Mouse (Mus musculus) neural tube, embryonic 10.5 days (tissue): Measurements from ENCODE around the gene Tax1bp3.

Experiments
- DNase-seq: peaks from one replicate; pipeline ENCODE4 v3.0.0-alpha.2; 2017; ENCODE audit warnings: low spot score; ENCODE audit errors: extremely low spot score

The Tax1bp3 gene

GRCm38 (mm10) chr11:73176608-73177508, at the start of gene Tax1bp3, which contains the start of gene Emc6:
TSS of gene Tax1bp3 (plus strand) at chr11:73177083.
TSS of gene Emc6 (minus strand) at chr11:73177037.
- DNase-seq: peak; percentile 94

- DNase-seq: no peak
These were observed 45.9 kb upstream of the Tax1bp3 start for GRCm38 (mm10) chr11:73131020-73131419.

- DNase-seq: no peak
These were observed 43.9 kb upstream of the Tax1bp3 start for GRCm38 (mm10) chr11:73132999-73133398.

GRCm38 (mm10) chr11:73134222-73134621, 42.7 kb upstream of the Tax1bp3 start:
- no peak for DNase-seq

- no peak for DNase-seq
These were observed 40.3 kb upstream of the Tax1bp3 start for GRCm38 (mm10) chr11:73136587-73136986.

- no peak for DNase-seq
These were observed 39.8 kb upstream of the Tax1bp3 start for GRCm38 (mm10) chr11:73137116-73137515.

- peak; percentile 96 for DNase-seq
These were observed 39.0 kb upstream of the Tax1bp3 start, which contains the start of gene Haspin for GRCm38 (mm10) chr11:73137591-73138501. TSS of gene Haspin (minus strand) at chr11:73138294.

GRCm38 (mm10) chr11:73144261-73144681, 32.6 kb upstream of the Tax1bp3 start:
- DNase-seq: no peak

GRCm38 (mm10) chr11:73146026-73146974, 30.6 kb upstream of the Tax1bp3 start:
- DNase-seq: no peak

- DNase-seq: no peak
These were observed 29.9 kb upstream of the Tax1bp3 start for GRCm38 (mm10) chr11:73146975-73147365.

- DNase-seq: no peak
These were observed 28.7 kb upstream of the Tax1bp3 start for GRCm38 (mm10) chr11:73148209-73148608.

- DNase-seq: no peak
These were observed 21.8 kb upstream of the Tax1bp3 start for GRCm38 (mm10) chr11:73155071-73155470.

GRCm38 (mm10) chr11:73159957-73160810, 16.7 kb upstream of the Tax1bp3 start, which contains the start of gene P2rx5:
TSS of gene P2rx5 (plus strand) at chr11:73160421.
- peak; percentile 58 for DNase-seq

GRCm38 (mm10) chr11:73160811-73161200, 16.1 kb upstream of the Tax1bp3 start:
- DNase-seq: no peak

- no peak for DNase-seq
These were observed 15.3 kb upstream of the Tax1bp3 start for GRCm38 (mm10) chr11:73161616-73162015.

GRCm38 (mm10) chr11:73162284-73162683, 14.6 kb upstream of the Tax1bp3 start:
- DNase-seq: no peak

- no peak for DNase-seq
These were observed 8.8 kb upstream of the Tax1bp3 start for GRCm38 (mm10) chr11:73168071-73168470.

GRCm38 (mm10) chr11:73168576-73168975, 8.3 kb upstream of the Tax1bp3 start:
- DNase-seq: no peak

- DNase-seq: peak; percentile 48
These were observed 7.7 kb upstream of the Tax1bp3 start for GRCm38 (mm10) chr11:73169231-73169630.

- DNase-seq: no peak
These were observed 4.7 kb upstream of the Tax1bp3 start for GRCm38 (mm10) chr11:73172186-73172585.
